ENCODE assay signal across 17 mouse cellular contexts in the genomic region with DNA sequence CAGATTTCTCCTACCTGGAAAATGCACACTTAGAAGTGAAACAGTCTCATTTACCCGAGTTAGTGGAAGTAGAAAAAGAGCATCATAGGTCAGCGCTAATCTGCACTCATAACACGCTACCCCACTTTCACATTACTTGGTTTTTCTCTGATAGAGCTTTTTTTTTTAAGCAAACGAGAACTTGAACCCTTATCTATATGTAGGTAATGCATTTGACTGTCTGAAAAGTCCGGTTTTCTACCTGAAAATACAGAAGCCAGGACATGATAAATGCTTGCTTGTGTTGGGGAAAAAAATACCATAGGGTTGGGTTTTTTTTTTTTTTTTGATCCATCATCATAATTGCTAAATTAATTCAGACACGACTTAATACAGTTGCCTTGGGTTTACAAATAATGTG.
A peak's percentile ranks its signal among the peaks of the same experiment; 100 is the strongest.
DNase-seq lines count a peak whose midpoint lies in the region; TF ChIP-seq lines count a peak whose summit lies in the region.
"Had no signal": no experiment of that assay in that cellular context is flagged by ENCODE, and none has a peak within 500 bp of the region (broad histone marks: within the 10 kb centered on the region; RNA-seq: fewer than 3 reads in every experiment).

No protein-coding gene starts in this region.

- no peaks in the 10 kb centered on the region for H3K9me3 ChIP-seq in MEL (replicated peaks; ENCODE audit: insufficient read depth, low read length)
- H3K9me3 ChIP-seq: G1E had no signal

- H3K36me3 ChIP-seq in MEL (ENCODE audit: control insufficient read depth in 1 of 2, insufficient read depth in 2 of 2, low read length in 2 of 2) = peaks cover 0 to 11% of the 10 kb centered on the region in 2 experiments; a peak in 2 of 4 replicates
- H3K36me3 ChIP-seq: G1E had no signal

- no peaks in the 10 kb centered on the region for H3K79me2 ChIP-seq in MEL (ENCODE audit: control insufficient read depth, insufficient read depth, low read length, poor library complexity)

- H3K27ac ChIP-seq in MEL (ENCODE audit: control insufficient read depth, low read depth, low read length) = no peak overlapping the region

- peak; percentile 19 for DNase-seq in MEL (ENCODE audit: low read depth, low spot score)
- DNase-seq in B cell, adult 2 months = no peak
- DNase-seq: adrenal gland, adult 2 months; adrenal gland, adult 8-10 months; adrenal gland, postnatal 10 days; adrenal gland, postnatal 14 days; adrenal gland, postnatal 25 days; adrenal gland, postnatal 36 days; cerebellum, adult 11 months; cerebellum, adult 11-12 months; cerebellum, adult 18-20 months; cerebellum, adult 2 months; cerebellum, adult 8-10 months; cerebellum, adult 9-10 months had no signal

- no peaks in the 10 kb centered on the region for H3K27me3 ChIP-seq in MEL (ENCODE audit: control insufficient read depth in 1 of 2, insufficient read depth in 2 of 2, low read length in 2 of 2)
- H3K27me3 ChIP-seq: CH12.LX, Patski had no signal

- TF ChIP-seq EP300 in MEL (IDR thresholded peaks at IDR 0.05; ENCODE audit: low read depth in 1 of 2, low read length in 2 of 2) = peak; percentile 38 to 51; a peak in 2 of 4 replicates

- no peak for TF ChIP-seq CTCF in MEL (IDR thresholded peaks at IDR 0.05 in 2 of 3, conservative IDR thresholded peaks at IDR 0.05 in 1 of 3; ENCODE audit: control insufficient read depth in 1 of 3, insufficient read depth in 1 of 3, low read depth in 2 of 3, low read length in 3 of 3, poor library complexity in 1 of 3, severe bottlenecking in 1 of 3)

- no peak for TF ChIP-seq RAD21 in MEL (IDR thresholded peaks at IDR 0.05; ENCODE audit: low read depth, low read length)

- H3K4me3 ChIP-seq in MEL (ENCODE audit: control insufficient read depth in 1 of 2, insufficient read depth in 1 of 2, low read depth in 2 of 2, low read length in 2 of 2) = peak overlapping the region in 1 of 2 experiments; percentile 40; a peak in 3 of 4 replicates

- no peak for TF ChIP-seq POLR2A in MEL (IDR thresholded peaks at IDR 0.05; ENCODE audit: control insufficient read depth in 1 of 2, insufficient read depth in 1 of 2, low read depth in 1 of 2, low read length in 2 of 2, poor library complexity in 1 of 2)

- no peak overlapping the region for H3K9ac ChIP-seq in MEL (ENCODE audit: control insufficient read depth, low read depth, low read length, poor library complexity, severe bottlenecking)

- H3K4me1 ChIP-seq in MEL (ENCODE audit: control insufficient read depth in 1 of 2, insufficient read depth in 2 of 2, low read length in 2 of 2) = peaks cover 0 to 2% of the 10 kb centered on the region in 2 experiments; a peak in 2 of 4 replicates

TF ChIP-seq in MEL, 35 proteins besides CTCF, POLR2A, EP300 and RAD21:
- TF ChIP-seq TCF12 (IDR thresholded peaks at IDR 0.05; ENCODE audit: low read depth, low read length) (0 out of 2 replicates have a peak, but pooled peaks have one; percentile 30), MAX (IDR thresholded peaks at IDR 0.05; ENCODE audit: low read length) (no peak), POLR2AphosphoS5 (IDR thresholded peaks at IDR 0.05; ENCODE audit: borderline replicate concordance, low read depth, low read length) (no peak), GATA1 (IDR thresholded peaks at IDR 0.05; ENCODE audit: low read depth, low read length) (0 out of 2 replicates have a peak, but pooled peaks have one; percentile 32), RCOR1 (IDR thresholded peaks at IDR 0.05; ENCODE audit: low read depth, low read length) (0 out of 2 replicates have a peak, but pooled peaks have one; percentile 8), MXI1 (IDR thresholded peaks at IDR 0.05; ENCODE audit: low read depth, low read length) (no peak), ZNF384 (IDR thresholded peaks at IDR 0.05; ENCODE audit: low read depth, low read length) (peak; percentile 89)
